Mouse (Mus musculus) natural killer cell, adult 2 months (primary cell): ENCODE results near the gene Plekhd1.

ENCODE experiments used
- DNase-seq, 2 experiments: peaks; one replicate each; pipeline ENCODE4 v3.0.0; 2022; ENCODE audit warnings: low spot score in 2 of 2

Gene Plekhd1

DNA sequence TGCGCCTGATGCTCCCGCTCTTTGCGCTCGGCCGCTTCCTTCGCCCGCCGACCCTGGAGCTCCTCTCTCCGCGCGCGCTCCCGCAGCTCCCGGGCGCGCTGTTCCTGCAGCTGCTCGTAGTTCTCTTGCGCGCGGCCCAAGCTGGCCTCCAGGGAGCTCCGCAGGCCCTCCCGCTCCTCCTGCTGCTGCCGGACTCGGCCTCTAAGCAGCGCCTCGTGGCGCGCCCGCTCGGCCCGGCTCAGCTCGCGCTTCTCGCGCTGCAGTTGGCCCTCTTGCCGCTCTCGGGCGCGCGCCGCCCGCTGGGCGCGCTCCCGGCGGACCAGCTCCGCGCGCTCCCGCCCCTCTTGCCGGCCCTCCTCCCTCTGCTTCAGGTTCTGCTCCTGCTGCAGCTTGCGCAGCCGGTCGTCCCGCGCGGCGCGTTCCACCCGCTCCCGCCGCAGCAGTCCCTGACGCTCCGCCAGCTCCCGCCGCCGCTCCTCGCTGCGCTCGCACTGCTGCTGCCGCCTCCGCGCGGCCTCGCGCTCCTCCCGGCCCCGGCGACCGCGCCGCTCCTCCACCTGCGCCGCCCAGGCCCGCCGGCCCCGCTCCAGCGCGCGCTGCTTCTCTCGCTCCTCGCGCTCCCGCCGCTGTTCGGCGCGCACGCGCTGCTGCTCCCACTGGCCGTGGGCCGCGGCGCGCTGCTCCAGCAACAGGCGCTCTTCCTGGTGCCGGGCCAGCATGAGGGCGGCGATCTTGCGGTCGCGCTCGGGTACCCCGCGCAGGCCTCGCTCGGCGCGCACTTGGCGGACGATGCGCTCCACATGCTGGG, 65.6 kb downstream of the Plekhd1 start:
- no peak for DNase-seq

DNA sequence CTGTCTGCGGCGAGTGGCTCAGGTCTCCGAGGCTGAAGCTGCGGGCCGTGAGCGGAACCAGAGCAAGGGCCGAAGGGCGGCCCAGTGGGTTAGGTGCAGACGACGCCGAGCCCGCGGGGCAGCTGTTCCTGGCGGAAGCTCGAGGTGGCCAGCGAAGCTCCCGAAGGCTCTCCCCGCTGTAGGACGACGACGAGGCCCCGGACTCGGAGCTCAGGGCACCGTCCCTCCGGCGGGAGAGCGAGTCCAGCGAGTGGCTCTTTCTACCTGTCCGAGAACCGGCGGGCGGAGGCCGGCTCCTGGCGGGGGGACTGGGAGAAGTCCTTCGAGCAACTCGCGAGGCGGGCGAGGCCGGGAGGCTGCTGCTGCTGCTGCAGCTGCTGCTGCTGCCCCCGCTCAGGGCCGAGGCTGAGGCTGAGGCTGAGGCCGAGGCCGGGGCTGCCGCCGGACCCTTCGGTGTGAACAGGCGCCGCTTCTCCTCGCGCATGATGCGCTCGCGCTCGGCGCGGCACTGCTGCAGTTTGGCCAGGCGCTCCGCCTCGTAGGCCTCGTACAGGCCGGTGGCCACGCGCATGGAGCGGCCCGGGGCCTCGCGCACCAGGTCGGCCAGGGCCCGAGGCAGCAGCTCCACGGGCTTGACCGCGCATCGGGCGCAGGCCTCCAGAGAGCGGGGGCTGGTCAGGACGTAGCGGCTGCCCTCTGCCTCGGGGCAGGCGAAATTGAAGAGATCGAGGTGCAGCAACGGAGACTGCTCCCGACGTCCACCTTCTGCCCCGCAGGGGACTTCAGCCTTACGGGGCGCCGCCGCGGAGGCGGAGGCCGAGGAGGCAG, 66.4 kb downstream of the Plekhd1 start:
- peak in 1 of 2 experiments; percentile 7 for DNase-seq

DNA sequence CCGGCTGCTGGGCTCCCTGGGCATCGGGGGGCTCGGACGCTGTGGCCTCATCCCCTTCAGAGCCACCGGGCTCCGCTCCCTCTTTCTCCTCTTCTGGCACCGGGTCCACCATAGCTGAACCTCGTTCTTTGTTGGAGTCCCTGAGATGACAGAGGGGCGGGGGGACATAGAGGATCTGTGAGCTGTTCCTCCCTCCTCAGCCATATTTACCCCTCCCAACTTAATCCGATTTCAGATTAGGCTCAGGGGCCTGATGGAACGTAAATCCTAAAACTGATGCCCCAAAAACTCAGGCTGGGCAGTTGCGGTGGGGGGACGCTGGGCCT, 67.0 kb downstream of the Plekhd1 start:
- DNase-seq = no peak

DNA sequence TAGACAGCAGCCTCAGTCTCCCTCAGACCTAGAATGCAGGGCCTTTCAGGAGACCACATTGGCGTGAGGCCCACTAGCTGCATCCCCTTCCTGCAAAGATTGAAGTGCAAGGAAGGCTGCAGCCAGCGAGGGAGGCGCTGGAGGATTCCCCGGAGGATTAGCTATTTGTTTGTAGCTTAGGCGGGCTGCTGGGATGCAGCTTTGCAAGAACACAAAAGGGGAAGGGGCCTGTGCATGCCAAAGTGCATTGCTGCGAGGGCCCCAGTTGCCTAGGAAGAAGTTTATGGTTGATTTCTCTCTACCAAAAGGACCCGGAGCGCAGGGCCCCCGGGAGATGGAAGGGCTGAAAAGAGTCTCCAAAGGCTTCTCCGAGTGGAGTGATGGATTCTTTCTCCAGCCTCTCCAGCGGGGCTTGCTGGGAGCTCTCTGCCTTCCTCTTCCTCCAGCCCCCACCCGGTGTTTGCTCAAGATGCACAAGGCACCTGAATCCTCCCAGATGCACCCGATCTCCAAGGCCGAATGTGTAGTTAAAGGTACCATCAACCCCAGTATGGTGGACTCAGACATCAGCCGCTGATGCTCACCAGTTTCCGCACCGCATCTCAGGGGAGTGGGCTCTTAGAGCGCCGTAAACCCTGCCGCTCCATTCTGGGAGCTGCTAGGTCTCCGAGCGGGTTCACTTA, 67.5 kb downstream of the Plekhd1 start:
- no peak for DNase-seq

DNA sequence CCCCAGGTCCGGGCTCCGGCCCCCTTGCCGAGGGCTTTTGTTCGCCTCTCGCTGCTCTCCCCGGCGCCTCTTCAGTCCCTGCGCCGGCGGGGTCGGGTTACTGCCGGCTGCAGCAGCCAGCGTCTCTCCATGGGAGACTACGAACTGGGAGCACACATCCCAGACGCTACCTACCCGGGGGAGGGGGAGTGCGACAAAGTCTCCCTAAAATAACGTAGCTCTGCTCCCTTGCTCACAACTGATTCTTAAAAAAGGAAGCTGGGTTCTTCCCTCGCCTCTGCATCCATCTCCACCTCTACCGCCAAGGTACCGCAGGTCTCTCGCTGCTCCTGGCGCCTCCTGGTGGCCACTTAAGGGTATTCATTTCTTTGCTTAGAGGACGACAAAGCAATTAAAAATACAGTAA, 68.0 kb downstream of the Plekhd1 start, which contains the start of gene Ccdc177:
Gene Ccdc177 (minus strand): TSS at position 292 of the 406 bp plus-strand sequence.
- DNase-seq = peak; percentile 58 to 79

DNA sequence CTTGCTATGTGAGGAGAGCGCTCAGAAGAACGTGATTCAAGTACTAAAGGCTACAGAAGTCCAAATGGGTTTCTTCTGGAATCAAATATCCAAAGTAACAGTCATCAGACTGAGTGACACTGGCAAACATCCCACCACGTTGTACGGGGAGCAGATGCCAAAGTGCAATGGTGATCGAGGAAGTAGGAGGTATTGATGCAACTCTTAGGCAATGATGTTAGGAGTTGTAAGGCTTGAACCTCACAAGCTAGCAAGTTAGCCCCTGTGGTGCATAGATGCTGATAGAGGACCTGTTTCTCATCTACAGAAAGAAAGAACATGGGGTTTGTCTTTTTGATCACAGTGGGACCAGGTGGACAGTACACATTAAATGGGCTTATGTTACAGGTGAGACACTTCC, 70.6 kb downstream of the Plekhd1 start:
- no peak for DNase-seq

DNA sequence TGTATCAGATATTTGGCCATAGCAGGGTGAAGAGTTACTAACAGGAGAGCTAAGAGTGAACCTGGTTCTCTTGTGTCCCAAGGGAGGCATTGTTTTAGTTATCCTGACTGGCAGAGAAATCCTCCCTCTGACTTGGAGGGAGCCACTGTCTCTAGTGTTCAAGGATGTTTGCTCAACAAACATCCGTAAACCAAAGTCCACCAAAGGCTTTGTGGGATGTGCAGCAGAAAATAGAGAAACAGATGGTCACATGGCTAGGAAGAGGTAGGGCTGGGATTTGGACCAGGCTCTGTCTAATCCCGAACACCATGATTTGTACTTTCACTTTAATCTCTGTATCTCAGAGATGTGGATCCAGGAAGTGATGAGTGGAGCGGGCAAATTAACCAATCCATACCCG, 71.7 kb downstream of the Plekhd1 start:
- DNase-seq = no peak

DNA sequence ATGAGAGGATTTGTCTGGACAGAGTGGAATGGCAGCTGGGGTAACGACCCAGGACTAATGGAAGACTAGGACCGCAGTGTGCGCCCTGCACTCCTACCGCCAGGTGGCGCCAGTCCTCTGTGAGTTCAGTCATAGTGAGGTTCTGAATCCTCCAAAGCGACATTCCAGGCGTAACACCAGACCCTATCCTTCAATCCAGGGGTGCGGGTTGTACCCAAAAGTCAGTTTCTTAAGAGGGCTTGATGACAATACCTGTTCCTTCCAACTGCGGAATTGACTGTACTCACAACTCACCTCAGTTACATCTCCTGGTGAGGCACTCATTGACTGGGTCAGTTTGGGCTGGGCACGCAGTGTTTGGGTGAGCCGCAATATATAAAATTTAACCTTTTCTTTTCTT, 77.3 kb downstream of the Plekhd1 start:
- peak; percentile 42 to 64 for DNase-seq
